Mouse (Mus musculus) urinary bladder, adult 2 months (tissue): Measurements from ENCODE around the gene Mertk. TPM values are rescaled to one million over a fixed set of nuclear protein-coding genes. Genes with fewer than 3 reads are reported as not detected.
"Not testable (repeated sequence)": the region's sequence is repeated elsewhere in the genome, so short reads cannot be mapped to it uniquely, and the experiment has no call there.

Source experiments
- DNase-seq: peaks from one replicate; pipeline ENCODE4 v3.0.0; 2022; ENCODE audit warnings: low spot score
- polyA plus RNA-seq: library from polyadenylated mRNA; depleted of rRNA; stranded (reverse); fragments of >200 nt; gene quantifications from 2 replicates; pipeline ENCODE4 v1.2.3, GENCODE M21; 2012; rRNA removed

Mertk gene
- 6.8 and 10.0 TPM in 2 replicates for polyA plus RNA-seq

DNA sequence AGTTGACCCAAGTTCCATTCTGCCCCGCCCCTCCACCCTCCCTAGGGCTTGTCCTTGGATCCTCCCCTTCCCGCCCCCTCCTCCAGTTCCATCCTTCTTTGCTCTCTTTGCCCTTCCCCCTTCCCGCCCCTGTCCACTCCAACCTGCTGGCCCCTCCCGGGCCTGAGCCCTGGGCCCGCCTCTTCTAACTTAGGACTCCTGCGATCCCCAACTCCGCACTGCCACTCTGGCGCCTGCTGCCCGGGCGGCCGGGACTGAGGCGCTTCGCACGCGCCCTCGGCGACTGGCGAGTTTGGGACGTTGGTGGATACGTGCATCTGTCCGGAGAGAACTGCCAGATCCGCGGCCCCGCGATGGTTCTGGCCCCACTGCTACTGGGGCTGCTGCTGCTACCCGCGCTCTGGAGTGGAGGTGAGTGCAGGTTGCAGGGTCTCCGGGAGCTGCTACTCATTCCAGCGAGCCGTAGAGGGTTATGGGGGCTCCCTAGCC lies at the start of gene Mertk:
Gene Mertk (plus strand): TSS at position 264 of the 489 bp plus-strand sequence.
- peak; percentile 84 for DNase-seq

DNA sequence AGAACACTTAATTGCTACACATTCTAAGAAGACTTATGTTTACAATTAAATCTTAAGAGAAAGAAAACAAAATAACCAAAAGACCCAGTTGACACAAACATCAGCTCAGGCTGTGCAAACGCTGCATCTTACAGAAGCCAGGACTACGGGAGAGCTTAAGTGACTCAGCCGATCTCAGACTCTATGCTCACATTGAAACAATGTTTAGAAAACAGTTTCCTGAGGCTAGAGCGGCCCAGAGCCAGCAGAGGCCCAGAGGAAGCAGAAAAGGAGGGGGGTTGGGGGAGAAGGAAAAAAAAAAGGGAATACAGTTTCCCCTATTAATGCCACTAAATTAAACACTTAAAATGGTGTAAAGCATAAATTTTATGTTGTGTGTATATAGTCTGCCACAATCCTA lies 18.1 kb upstream of the Mertk start:
- DNase-seq, result no peak

DNA sequence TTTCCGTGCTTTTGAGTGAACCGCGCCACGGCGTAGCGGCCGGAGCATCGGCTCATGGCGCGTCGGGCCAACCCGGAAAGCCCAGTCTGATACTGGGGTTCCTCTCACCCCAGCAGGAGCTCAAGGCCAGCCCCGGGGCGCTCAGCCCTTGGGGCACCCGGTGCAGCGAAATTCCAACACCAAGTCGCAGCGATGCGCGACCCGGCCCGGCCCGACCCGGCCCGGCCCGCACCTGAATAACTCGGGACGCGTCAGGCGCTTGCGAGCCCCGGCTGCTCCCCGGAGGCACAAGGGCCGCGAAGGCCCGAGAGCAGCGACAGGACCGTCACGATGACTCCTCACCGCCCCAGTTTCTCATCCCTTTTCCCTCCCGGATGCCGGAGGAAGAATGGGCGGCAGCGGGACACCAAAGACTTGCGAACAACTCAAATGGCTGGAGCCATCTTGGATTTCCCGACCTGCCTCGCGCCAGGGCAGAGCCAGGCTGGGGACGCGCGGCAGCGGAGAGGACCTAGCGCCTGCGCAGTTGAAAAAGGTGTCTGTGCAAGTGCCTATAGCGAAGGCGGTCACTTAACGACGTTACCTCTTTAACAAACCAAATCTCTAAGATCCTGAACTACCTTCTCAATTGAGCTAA lies 11.7 kb upstream of the Mertk start, which contains the start of gene Anapc1:
Gene Anapc1 (minus strand): TSS at position 471 of the 637 bp plus-strand sequence.
- peak; percentile 73 for DNase-seq

DNA sequence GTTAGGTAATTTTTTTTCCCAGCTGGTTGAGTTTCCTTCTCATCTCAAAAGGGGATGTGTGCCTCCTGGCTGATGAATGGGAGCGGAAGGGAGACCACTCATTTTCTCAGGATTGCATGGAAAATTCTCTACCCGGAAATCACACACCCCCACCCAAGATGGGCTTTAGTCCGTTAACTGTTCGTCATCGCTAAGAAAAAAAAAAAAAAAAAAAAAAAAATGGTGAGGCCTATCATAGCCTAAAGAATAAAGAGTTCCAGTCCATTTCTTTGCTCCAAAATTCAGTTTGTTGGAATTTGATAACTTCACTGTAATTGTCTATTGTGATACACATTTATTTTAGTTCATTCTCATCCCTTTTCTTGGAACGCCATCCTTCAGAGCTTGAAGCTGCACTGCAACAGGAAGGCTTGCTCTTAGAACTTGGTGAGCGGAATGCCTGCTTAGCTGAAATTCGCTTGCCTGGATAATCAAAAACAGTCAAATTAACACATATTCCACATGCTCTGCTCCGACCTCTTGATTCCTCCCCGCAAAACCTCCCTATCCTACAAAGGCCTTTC lies 11.1 kb upstream of the Mertk start:
- DNase-seq, result no peak

DNA sequence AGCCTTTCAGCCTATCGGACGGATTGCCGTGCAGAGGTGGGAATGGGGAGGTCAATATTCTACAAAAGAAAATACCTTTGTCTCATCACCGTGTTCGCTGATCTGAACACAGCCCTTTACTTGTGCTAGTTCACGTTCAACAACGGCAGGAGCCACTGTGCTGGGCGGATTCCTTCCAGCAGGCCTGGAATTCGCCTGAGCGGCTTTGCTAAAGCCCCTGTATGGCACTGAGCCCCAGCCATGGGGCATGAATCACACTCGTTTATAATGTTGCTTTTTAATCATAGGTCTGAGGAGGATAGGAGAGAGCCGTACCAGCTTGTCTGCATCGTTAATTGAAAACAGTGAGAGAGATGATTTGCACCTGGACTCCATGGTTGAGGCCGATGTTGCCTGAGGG lies 6.4 kb upstream of the Mertk start:
- DNase-seq, result no peak

DNA sequence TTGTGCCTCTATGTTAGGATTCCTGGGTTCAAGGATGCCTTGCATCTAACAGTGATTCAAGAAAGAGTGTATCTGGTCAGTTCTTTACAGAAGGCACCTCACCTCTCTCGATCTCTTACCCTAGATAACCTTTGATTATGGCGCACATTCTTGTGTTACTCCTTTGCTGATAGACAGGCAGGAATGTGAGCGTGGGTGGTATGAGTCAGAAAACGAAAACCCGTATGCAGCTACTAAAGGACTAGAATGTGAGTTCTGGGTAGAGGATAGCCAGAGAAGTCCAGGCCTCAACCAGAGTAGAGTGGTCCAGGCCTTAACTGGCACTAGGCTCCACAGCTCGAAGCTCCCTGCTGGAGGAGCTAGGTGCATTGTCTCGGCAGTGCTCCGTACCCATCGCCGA lies 6.0 kb upstream of the Mertk start:
- DNase-seq, result no peak

DNA sequence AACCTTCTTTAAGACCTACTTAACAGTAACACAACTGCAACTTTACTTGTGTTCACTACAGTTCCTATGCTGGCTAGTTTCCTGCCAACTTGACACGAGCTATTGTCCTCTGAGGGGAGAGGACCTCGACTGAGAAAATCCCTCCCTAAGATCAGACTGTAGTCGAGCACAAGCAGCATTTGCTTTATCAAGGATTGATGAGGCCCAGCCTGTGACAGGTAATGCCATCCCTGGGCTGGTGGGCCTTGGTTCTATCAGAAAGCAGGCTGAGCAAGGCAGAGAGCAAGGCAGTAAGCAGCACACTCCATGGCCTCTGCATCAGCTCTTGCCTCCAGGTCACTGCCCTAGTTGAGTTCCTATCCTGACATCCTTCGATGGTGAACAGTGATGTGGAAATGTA lies 5.5 kb upstream of the Mertk start:
- DNase-seq, result no peak

DNA sequence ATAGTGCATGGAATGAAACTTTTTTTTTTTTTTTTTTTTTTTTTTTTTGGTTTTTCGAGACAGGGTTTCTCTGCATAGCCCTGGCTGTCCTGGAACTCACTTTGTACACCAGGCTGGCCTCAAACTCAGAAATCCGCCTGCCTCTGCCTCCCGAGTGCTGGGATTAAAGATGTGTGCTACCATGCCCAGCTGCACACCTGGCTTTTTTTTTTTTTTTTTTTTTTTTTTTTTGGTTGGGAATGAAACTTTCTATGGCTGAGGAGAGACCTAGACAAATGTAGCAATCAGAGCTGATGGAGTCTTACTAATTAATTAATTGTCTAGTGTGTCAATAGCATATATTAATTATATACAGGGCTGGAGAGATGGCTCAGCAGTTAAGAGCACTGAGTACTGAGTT lies 4.9 kb upstream of the Mertk start:
- DNase-seq, result not testable (repeated sequence)

DNA sequence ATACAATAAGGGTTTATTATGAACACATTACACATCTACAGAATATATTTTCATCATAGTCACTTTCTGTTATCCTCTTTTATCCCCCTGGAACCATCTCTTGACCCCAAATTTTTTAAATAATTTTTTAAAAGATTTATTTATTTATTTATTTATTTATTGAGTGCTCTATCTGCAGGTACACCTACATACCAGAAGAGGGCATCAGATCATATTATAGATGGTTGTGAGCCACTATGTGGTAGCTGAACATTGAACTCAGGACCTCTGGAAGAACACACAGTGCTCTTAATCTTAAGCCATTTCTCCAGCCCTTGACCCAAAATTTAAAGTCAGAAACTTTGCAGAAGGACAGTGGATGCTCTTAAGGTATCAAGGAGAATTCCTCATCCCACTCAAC lies 4.2 kb upstream of the Mertk start:
- DNase-seq, result no peak

DNA sequence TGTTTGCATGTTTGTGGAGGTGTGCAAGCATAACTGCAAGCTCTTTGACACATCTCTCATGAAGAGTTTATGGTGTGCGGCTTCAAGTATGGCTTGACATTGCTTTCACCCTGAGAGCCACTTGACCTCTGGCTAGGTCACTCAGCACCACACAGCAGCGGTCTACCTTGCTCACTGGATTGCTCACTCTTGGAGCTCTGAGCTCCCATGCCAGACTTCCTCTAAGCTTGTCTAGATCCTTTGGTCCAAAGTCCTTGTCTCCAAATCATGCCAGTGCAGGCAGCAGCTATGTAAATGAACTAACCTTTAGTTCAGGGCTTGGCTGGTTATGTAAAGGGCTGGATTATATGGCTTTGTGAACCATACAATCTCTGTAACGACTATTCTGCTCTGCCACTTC lies 2.3 kb upstream of the Mertk start:
- no peak for DNase-seq

DNA sequence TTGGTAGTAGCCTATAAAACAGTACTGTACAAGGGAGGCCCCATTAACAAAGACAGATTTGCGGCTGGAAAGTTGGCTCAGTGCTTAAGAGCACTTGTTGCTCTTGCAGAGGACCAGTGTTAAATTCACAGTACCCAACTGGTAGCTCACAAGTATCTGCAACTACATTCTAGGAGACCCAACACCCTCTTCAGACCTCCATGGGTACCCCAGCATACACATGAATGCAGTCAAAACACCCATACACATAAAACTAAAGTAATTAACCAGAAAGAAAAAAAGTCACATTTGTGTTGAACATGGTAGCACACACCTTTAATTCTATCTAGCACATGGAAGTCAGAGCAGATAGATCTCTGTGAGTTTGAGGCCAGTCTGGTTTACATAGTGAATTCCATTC lies 1.7 kb upstream of the Mertk start:
- DNase-seq, result no peak

DNA sequence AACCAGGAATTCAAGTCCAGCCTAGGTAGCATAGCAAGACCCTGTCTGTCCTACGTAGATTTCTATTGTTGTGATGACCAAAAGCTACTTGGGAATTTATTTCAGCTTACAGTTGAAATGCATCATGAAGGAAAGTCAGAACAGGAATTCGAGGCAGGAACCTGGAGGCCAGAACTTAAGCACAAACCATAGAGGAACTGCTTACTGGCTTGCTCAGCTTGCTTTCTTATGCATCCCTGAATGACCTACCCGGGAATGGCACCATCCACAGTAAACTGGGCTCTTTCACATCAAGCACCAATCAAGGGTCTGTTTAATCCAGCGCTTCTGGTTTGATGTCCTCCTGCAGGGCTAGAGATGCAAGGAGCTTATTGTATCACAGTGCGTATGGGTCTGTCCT lies 1.2 kb upstream of the Mertk start:
- DNase-seq, result no peak

DNA sequence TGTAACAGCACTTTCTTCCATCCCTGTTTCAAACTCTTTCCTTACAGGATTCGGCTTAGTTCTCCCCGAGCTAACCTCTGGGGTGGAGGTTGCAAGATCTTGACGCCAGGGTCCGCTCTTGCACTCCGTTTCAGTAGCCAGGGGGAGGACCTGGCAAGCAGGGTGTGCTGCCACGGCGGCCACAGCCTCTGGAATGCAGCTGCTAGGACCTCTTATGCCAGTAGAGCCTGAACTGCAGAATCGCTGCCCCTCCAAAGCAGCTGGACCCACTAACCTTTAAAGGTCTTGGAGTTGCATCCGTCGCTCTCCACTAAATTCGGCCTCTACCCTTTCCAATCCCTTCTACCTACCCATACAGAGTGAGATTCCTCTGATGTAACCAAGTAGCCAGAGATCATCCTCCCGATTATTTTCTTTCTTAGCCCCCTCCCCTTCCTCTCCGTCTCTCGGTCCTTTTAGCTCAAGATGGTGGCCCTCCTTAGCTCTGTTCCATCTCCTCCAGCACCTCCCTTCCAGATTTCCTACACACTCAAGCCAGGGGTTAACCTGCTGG lies 540 bp upstream of the Mertk start:
- peak; percentile 66 for DNase-seq

DNA sequence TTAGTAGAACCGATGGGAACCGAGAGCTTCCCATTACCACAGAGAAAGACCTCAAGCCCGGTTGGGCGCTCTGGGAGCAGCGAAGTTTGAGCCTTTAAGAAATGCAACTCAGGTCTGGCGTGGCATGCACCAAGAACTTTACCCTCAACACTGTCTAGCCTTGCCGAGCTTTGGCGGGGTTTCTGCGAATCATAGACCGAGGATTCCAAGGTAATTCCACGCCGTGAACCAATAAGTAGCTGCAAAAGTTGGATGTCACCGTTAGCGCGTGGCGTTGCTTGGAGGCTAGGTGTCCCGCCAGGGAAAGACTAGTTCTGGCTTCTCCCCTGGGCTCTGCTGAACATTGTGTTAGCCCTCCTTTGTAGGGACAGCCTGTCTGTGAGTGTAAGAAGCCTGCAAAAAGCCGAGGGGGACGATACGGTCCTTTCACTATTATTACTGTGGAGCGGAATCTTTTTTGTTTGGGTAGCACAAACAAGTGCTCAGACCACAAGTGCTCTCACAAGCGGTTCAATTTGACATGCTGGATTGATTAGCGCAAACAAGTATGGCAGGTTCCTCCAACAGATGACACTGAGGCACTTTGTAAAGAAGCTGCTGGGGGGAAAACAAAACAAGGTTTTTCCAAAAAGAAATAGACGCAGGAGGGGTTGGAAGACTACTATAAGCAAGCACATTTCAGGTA lies 587 bp downstream of the Mertk start:
- DNase-seq, result no peak

DNA sequence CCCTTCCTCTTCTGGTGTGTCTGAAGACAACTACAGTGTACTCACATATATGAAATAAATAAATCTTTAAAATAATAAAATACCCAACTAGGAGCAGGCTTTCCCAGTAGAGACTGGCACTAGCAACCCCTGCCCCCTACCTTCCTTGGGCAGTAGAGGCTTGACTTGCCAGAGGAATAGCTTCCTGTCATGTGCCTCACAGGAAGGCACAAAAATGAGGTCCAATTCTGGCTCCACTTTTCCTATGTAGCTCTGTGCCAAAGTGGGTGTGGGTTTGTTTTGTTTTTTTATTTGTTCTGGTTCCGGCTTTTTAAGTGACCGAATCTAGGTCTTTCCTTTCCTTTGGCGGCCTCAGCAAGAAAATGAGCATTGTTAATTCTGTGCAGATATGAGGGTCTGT lies 5.7 kb downstream of the Mertk start:
- DNase-seq, result no peak

DNA sequence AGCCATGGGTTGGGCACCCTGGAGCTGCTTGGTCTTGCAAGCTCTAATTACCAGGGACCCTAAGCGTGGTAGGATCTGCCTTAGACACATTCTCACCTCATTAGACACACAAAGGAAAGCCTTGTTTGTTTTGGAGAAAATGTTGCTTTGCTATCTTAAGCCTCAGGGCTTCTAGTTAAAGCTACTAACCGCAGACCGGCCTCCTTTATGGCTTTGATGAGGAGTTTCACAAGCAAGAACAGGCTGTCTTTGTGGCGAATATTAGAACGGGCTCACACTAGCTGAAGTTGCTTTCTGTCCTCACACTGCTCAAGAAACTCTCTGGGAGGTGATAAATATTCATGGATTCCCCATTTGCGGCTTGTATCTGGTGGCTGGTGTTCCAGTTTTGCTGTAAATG lies 10.5 kb downstream of the Mertk start:
- DNase-seq, result no peak

DNA sequence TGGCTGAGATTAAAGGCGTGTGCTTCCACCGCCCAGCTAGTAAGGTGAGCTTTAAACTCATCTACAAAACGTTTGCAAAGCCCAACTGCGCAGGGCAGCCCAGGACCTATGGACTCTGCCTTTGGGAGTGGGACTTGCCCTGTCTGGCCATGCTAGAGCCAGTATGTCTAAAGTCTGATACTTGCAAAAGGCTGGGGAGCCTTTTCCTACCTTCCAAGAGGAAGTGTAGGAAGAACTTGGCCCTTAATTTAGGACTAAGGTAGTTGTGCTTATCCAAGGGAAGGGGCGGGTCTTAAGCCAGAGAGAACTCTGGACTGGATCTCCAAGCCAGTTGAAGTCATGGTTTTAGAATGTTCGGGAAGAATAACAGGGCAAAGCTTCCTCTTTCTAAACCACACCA lies 11.9 kb downstream of the Mertk start:
- no peak for DNase-seq

DNA sequence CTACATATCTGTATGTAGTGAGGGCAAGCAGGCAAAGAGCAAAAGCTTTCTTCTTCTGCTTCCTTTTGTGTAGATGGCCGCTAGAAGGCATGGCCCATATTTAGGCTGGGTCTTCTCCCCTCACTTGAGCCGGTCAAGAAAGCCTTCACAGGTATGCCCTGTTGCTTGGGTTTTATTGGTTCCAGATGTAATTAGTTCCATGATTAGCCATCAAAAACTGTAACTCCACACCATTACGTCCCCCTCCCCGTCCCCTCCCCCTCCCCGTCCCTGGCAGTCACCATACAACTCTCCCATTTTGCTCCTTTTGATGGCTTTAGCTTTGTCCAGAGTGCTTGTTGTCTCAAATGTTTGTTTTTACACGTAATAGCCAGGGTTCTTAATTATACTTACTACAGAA lies 14.2 kb downstream of the Mertk start:
- no peak for DNase-seq

DNA sequence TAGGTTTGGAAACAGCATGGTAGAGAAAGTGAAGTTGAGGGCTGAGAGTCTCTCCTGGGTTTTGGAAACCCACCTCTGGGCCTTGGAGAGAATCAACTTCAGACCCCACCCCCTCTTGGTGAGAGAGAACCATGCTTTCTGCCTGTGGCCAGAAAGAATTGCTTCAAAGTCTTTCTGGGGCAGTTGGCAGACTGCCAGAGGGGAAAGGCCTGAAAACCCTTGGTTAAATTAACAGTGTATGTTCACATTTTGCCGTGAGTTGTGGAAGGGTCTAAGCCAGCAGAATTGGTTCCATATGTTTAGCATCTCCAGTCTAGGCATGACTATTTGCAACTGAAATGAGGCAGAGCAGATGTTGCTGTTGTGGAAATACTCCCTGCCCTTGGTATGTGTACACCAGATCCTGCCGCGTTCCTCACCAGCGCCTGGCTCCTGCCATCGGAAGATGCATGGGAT lies 14.8 kb downstream of the Mertk start:
- no peak for DNase-seq

DNA sequence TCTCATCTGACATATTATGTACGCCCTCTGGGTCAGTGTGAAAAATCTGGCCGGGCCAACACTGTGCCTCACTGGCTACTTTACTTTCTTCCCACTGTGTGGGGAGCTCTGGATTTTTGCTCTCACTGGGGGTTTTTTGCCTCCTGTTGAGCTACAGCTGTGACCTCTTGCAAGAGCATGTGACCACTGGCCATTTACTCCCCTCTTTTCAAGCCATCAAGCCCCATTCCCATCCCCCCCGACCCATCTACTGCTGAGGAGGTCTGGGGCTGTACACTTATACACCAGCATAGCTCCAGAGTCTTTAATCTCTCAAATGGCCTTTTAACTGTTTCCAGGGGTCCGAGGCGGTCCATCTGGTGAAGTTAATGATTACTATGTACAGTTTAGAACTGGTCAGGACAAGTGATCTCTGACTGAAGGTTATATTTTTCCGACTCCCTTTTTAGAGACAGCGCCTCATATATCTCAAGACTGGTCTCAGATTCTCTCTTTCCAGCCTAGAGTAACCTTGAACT lies 16.0 kb downstream of the Mertk start:
- DNase-seq, result no peak

DNA sequence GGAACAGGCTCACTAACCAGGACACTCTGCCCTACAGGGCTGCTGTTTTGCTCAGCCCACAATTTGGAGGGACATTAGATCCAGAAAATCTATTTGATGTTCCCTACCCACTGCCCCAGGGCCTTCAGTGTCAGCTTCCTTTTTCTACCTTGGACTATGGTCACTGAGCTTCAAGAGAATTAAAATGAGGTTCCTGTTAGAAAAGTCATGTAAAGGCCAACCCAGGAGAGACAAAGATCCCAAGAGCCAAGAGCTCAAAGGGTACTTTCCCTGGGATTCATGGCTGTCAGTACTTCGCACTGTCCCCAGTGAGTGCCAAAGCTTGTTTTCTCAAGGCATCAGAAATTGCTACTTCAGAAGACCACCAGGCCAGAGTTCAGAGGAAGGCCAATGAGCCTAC lies 17.2 kb downstream of the Mertk start:
- no peak for DNase-seq

DNA sequence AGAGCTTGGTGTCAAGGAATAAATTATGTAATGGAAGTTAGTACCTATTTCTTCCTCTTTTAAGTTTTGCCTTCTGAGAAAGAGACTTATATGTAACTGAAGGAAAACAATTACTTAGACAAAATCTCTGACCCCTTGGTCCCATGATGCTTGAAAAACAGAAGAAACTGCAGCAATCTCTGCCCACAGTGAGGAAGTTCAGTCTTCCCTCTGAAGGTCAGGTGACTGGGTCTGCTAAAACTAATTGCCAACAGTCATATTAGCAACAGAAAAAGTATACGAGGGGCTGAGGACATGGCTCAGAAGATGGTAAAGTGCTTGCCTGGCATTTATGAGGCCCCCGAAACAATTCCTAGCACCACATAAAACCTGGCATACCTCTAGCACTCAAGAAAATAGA lies 20.6 kb downstream of the Mertk start:
- DNase-seq, result no peak
